Comparison of ENCODE assay signal across 9 mouse cellular contexts in genomic region chr7:81132851-81133279, GRCm38 (mm10). TPM values are rescaled to one million over a fixed set of nuclear protein-coding genes. Genes with fewer than 3 reads are reported as not detected.
DNase-seq lines count a peak whose midpoint lies in the region; ATAC-seq lines count a peak whose summit lies in the region.
"Had no signal": no experiment of that assay in that cellular context is flagged by ENCODE, and none has a peak within 500 bp of the region (broad histone marks: within the 10 kb centered on the region; RNA-seq: fewer than 3 reads in every experiment).

No protein-coding gene starts in this region.

- peak overlapping the region; percentile 78 for H3K27ac ChIP-seq in heart, embryonic 16.5 days (ENCODE audit: low read length)
- H3K27ac ChIP-seq in lung, embryonic 15.5 days: no peak overlapping the region

- 0 out of 2 replicates have a peak overlapping the region, but pooled peaks have one; percentile 21 for H3K9ac ChIP-seq in heart, embryonic 16.5 days (ENCODE audit: low read length)
- no peak overlapping the region for H3K9ac ChIP-seq in lung, embryonic 15.5 days

- no peaks in the 10 kb centered on the region for H3K36me3 ChIP-seq in heart, embryonic 16.5 days (ENCODE audit: control insufficient read depth, insufficient read depth)
- H3K36me3 ChIP-seq in lung, embryonic 15.5 days: no peaks in the 10 kb centered on the region

- H3K4me1 ChIP-seq in heart, embryonic 16.5 days (ENCODE audit: control insufficient read depth, insufficient read depth, low read length): peaks cover 31% of the 10 kb centered on the region
- peaks cover 18% of the 10 kb centered on the region for H3K4me1 ChIP-seq in lung, embryonic 15.5 days

- H3K4me2 ChIP-seq in heart, embryonic 16.5 days (ENCODE audit: low read depth, low read length): no peak overlapping the region
- H3K4me2 ChIP-seq in lung, embryonic 15.5 days: no peak overlapping the region

- no peak overlapping the region for H3K4me3 ChIP-seq in heart, embryonic 16.5 days (ENCODE audit: low read length)
- H3K4me3 ChIP-seq in lung, embryonic 15.5 days: no peak overlapping the region

- WGBS in heart, embryonic 16.5 days: 32% methylated on average over 2 of the region's 2 CpGs
- 20% methylated on average over 2 of the region's 2 CpGs for WGBS in lung, embryonic 15.5 days

- no peak for DNase-seq in frontal cortex, postnatal 10 days (ENCODE audit: low spot score in 2 of 2)
- peak; percentile 42 for DNase-seq in embryo, embryonic 11 days
- DNase-seq in thymus, postnatal 25 days: no peak
- DNase-seq in cerebellum, postnatal 36 days: no peak

- H3K9me3 ChIP-seq in heart, embryonic 16.5 days (replicated peaks; ENCODE audit: control insufficient read depth, low read length): no peaks in the 10 kb centered on the region
- H3K9me3 ChIP-seq in lung, embryonic 15.5 days: no peaks in the 10 kb centered on the region

- no peaks in the 10 kb centered on the region for H3K27me3 ChIP-seq in heart, embryonic 16.5 days (ENCODE audit: control insufficient read depth, insufficient read depth, low read length)
- H3K27me3 ChIP-seq in lung, embryonic 15.5 days: no peaks in the 10 kb centered on the region

- ATAC-seq in frontal cortex, adult (ENCODE audit: low TSS enrichment): 0 out of 2 replicates have a peak, but pooled peaks have one; percentile 26
- peak; percentile 82 for ATAC-seq in heart, embryonic 16.5 days (replicated peaks; ENCODE audit: extremely low read depth, insufficient read depth, low FRiP score)
- ATAC-seq in lung, embryonic 15.5 days (ENCODE audit: borderline replicate concordance, extremely low read depth, low FRiP score, low TSS enrichment): peak; percentile 55
- no peak for ATAC-seq in CD4-positive, CD25-positive, alpha-beta regulatory T cell, adult 4 months

RNA-seq across cellular contexts. Expression of gene Slc28a1, which starts 18.3 kb away (rescaled TPM):
- 0.09 and 0.22 TPM in 2 replicates for polyA plus RNA-seq in heart, embryonic 16.5 days (2015; fragmentation: Nextera tagmentation; extraction: Ambion mirVana)
- 0.10 TPM in 1 of 2 replicates, not detected in the other for polyA plus RNA-seq in lung, embryonic 15.5 days (2015; fragmentation: Nextera tagmentation; extraction: Ambion mirVana)
- polyA plus RNA-seq in CD4-positive, CD25-positive, alpha-beta regulatory T cell, adult 4 months (2017; shearing (Covaris generic)): not detected
- polyA plus RNA-seq: stomach, embryonic 14.5 days had no signal
